Mouse (Mus musculus): ENCODE data around the gene Marc2. TPM values are rescaled to one million over a fixed set of nuclear protein-coding genes. Genes with fewer than 3 reads are reported as not detected.

The Marc2 gene
- polyA plus RNA-seq, 1 experiment: 352 TPM

- Histone ChIP-seq H3K4me3 (ENCODE audit: low read depth, low read length) (no peak overlapping the region), H3K4me1 (ENCODE audit: control insufficient read depth, insufficient read depth, insufficient read length, low read length) (no peaks in the 10 kb centered on the region), H3K27ac (ENCODE audit: insufficient read depth, low read depth, low read length) (no peak overlapping the region), H3K27me3 (ENCODE audit: control insufficient read depth, insufficient read depth, low read length) (no peaks in the 10 kb centered on the region), H3K36me3 (ENCODE audit: control insufficient read depth, insufficient read depth, low read length) (no peaks in the 10 kb centered on the region)
- WGBS: 83% methylated on average over 6 of the region's 6 CpGs
- TF ChIP-seq POLR2A (IDR thresholded peaks at IDR 0.05; ENCODE audit: low read depth, low read length) (no peak), CTCF (IDR thresholded peaks at IDR 0.05; ENCODE audit: extremely low read depth, insufficient read length, insufficient replicate concordance, low read depth, low read length) (no peak)
Observed at GRCm38 (mm10) chr1:184778157-184778556, 68.1 kb downstream of the Marc2 start.

DNA sequence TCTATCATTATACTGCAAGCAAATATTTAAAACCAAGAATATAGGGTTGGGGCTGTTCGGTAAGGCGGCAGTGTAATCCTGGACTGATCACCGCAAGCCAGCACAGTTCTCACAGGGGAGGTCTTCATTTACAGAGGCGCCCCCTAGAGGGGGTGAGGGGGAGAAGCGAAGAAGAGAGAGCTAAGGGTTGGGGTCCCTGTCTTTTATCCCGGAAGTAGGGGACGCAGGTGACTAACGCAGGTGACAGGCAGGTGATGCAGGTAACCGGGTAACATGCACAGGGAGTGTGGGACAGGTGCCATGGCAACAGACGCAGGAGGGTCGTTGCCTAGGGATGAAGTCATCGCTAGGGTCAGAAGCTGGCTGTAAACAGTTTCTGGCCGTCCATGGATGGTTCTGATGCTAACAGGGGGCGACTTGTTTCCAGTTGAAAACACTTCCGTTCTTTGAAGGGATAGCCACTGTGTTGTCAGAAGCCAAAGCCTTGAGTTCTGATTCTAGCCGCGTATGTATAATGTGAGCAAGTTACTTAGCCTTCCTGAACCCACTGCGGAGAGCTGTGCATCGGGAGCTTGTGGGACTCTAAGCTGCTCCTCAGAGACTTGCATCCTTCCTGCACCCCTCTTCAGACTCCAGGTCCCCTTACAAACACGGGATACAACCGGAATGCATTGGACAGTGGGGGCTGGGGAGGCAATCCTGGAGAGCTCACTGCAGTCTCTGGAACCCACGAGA is 69.0 kb downstream of the Marc2 start:
- no peaks in the 10 kb centered on the region for H3K36me3 ChIP-seq (ENCODE audit: control insufficient read depth, insufficient read depth, low read length)
- H3K27me3 ChIP-seq (ENCODE audit: control insufficient read depth, insufficient read depth, low read length): no peaks in the 10 kb centered on the region
- H3K4me1 ChIP-seq (ENCODE audit: control insufficient read depth, insufficient read depth, insufficient read length, low read length): no peaks in the 10 kb centered on the region
- TF ChIP-seq CTCF (IDR thresholded peaks at IDR 0.05; ENCODE audit: extremely low read depth, insufficient read length, insufficient replicate concordance, low read depth, low read length) (no peak), POLR2A (IDR thresholded peaks at IDR 0.05; ENCODE audit: low read depth, low read length) (no peak)
- no peak overlapping the region for H3K27ac ChIP-seq (ENCODE audit: insufficient read depth, low read depth, low read length)
- 28% methylated on average over 22 of the region's 22 CpGs for WGBS
- no peak overlapping the region for H3K4me3 ChIP-seq (ENCODE audit: low read depth, low read length)

GRCm38 (mm10) chr1:184775289-184775688 is 71.0 kb downstream of the Marc2 start:
- Histone ChIP-seq H3K27ac (ENCODE audit: insufficient read depth, low read depth, low read length) (no peak overlapping the region), H3K27me3 (ENCODE audit: control insufficient read depth, insufficient read depth, low read length) (no peaks in the 10 kb centered on the region), H3K36me3 (ENCODE audit: control insufficient read depth, insufficient read depth, low read length) (no peaks in the 10 kb centered on the region), H3K4me3 (ENCODE audit: low read depth, low read length) (no peak overlapping the region), H3K4me1 (ENCODE audit: control insufficient read depth, insufficient read depth, insufficient read length, low read length) (no peaks in the 10 kb centered on the region)
- WGBS: 66% methylated on average over 9 of the region's 9 CpGs
- TF ChIP-seq CTCF (IDR thresholded peaks at IDR 0.05; ENCODE audit: extremely low read depth, insufficient read length, insufficient replicate concordance, low read depth, low read length) (no peak), POLR2A (IDR thresholded peaks at IDR 0.05; ENCODE audit: low read depth, low read length) (no peak)

DNA sequence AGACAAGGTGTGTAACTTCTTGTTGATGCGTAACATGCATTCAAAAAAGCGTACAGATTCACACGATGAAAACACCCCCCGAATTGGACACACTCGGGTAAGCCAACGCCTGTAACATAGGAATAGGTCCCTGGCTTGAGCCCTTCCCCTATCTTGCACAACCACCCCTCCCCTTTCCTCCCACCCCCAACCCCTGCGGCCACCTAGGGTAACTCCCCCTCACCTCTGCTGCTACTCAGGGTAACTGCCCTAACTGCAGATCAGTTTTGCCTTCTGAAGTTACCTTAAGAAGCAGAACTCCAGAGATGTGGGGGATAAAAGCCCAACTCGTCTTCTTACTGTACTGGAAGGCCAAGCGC is 74.4 kb downstream of the Marc2 start:
- H3K27me3 ChIP-seq (ENCODE audit: control insufficient read depth, insufficient read depth, low read length): no peaks in the 10 kb centered on the region
- 21% methylated on average over 9 of the region's 9 CpGs for WGBS
- H3K36me3 ChIP-seq (ENCODE audit: control insufficient read depth, insufficient read depth, low read length): no peaks in the 10 kb centered on the region
- H3K27ac ChIP-seq (ENCODE audit: insufficient read depth, low read depth, low read length): no peak overlapping the region
- H3K4me3 ChIP-seq (ENCODE audit: low read depth, low read length): no peak overlapping the region
- TF ChIP-seq POLR2A (IDR thresholded peaks at IDR 0.05; ENCODE audit: low read depth, low read length) (no peak), CTCF (IDR thresholded peaks at IDR 0.05; ENCODE audit: extremely low read depth, insufficient read length, insufficient replicate concordance, low read depth, low read length) (no peak)
- H3K4me1 ChIP-seq (ENCODE audit: control insufficient read depth, insufficient read depth, insufficient read length, low read length): no peaks in the 10 kb centered on the region

DNA sequence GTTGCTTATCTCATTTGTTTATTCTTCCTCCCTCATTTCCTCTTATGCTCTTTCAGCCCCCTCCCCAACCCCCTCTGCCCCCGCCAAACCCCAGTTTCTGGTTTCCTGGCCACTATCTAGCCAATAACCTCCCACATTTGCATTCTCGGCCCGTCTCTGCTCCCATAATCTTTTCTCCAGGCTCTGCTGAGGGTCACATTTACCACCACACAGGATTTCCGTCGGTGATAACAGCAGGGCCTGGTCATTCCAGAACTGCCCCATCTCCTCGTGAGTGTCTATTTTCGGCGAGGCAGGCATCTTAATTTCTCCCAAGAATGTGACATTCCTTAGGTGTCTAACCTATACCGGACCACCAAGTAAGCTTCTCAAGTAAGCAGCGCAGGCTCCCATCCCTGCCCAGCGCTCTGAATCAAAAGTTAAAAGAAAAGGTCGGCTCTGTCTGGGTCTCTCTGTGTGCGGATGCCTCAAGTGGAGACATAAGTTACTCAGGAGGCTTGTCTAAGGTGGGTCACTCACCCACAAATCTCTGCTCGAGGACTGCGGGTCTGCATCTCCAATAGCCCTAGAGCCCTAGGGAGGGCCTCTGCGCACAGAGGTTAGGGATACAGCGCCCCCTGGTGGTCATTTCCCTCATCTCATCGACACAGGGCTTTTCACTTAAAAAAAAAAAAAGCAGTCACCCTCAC is 74.9 kb downstream of the Marc2 start:
- H3K36me3 ChIP-seq (ENCODE audit: control insufficient read depth, insufficient read depth, low read length): no peaks in the 10 kb centered on the region
- no peak overlapping the region for H3K27ac ChIP-seq (ENCODE audit: insufficient read depth, low read depth, low read length)
- WGBS: 18% methylated on average over 18 of the region's 18 CpGs
- no peaks in the 10 kb centered on the region for H3K27me3 ChIP-seq (ENCODE audit: control insufficient read depth, insufficient read depth, low read length)
- no peak overlapping the region for H3K4me3 ChIP-seq (ENCODE audit: low read depth, low read length)
- no peaks in the 10 kb centered on the region for H3K4me1 ChIP-seq (ENCODE audit: control insufficient read depth, insufficient read depth, insufficient read length, low read length)
- TF ChIP-seq CTCF (IDR thresholded peaks at IDR 0.05; ENCODE audit: extremely low read depth, insufficient read length, insufficient replicate concordance, low read depth, low read length) (peak; percentile 71; the same call in 1 of the 2 replicates), POLR2A (IDR thresholded peaks at IDR 0.05; ENCODE audit: low read depth, low read length) (no peak)

DNA sequence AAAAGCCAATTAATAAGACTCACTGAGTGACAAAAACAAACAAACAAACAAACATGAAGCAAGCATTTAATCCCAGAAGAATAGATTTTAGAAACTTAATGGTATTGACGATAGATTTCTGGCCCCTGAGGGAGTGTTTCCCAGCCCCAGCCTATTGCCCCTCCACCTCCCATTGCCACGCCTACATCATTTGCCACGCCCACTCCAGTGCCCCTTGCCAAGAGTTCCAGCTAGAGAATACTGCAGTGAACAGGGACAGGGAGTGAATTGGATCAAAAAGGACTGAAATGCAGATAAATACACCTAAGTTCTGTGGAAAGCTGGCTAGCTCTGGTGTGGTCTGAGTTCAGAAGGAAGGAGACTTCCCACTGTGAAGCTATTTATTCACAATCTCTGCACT is 82.4 kb downstream of the Marc2 start:
- WGBS: 27% methylated on average over 3 of the region's 3 CpGs
- H3K27ac ChIP-seq (ENCODE audit: insufficient read depth, low read depth, low read length): no peak overlapping the region
- H3K36me3 ChIP-seq (ENCODE audit: control insufficient read depth, insufficient read depth, low read length): no peaks in the 10 kb centered on the region

More for the DNA sequence above, 82.4 kb downstream of the Marc2 start:
- TF ChIP-seq CTCF (IDR thresholded peaks at IDR 0.05; ENCODE audit: extremely low read depth, insufficient read length, insufficient replicate concordance, low read depth, low read length) (no peak), POLR2A (IDR thresholded peaks at IDR 0.05; ENCODE audit: low read depth, low read length) (no peak)
- no peak overlapping the region for H3K4me3 ChIP-seq (ENCODE audit: low read depth, low read length)
- no peaks in the 10 kb centered on the region for H3K4me1 ChIP-seq (ENCODE audit: control insufficient read depth, insufficient read depth, insufficient read length, low read length)
- no peaks in the 10 kb centered on the region for H3K27me3 ChIP-seq (ENCODE audit: control insufficient read depth, insufficient read depth, low read length)

Other genes starting within 250 kb of the Marc2 start
- gene Hlx, start 113.8 kb downstream of the Marc2 start, polyA plus RNA-seq (2012; rRNA removed): 12.2 and 18.4 TPM in 2 replicates
- 0.68 and 1.2 TPM in 2 replicates for gene Marc1, start 35.1 kb downstream of the Marc2 start, polyA plus RNA-seq (2012; rRNA removed)
- gene C130074G19Rik, start 36.8 kb upstream of the Marc2 start, polyA plus RNA-seq (2012; rRNA removed): 16.2 and 45.1 TPM in 2 replicates
- 1.1 and 1.5 TPM in 2 replicates for gene Mark1, start 153.1 kb upstream of the Marc2 start, polyA plus RNA-seq (2012; rRNA removed)